Mouse (Mus musculus) heart, adult 2 months (tissue): ENCODE results near the gene Hfe. TPM values are rescaled to one million over a fixed set of nuclear protein-coding genes. Genes with fewer than 3 reads are reported as not detected.

Source experiments
- DNase-seq, 2 experiments: peaks; one replicate each; pipeline ENCODE4 v3.0.0; 2021
- H3K27ac ChIP-seq: fragments of 200-600 bp; 2 replicates; pipeline ENCODE4 v1.8.1; 2022
- H3K27me3 ChIP-seq: fragments of 200-500 bp; 2 replicates; pipeline ENCODE4 v1.6.1; 2012; ENCODE audit warnings: mild to moderate bottlenecking, low read length, inconsistent platforms, mixed read lengths; ENCODE audit not compliant: control insufficient read depth, insufficient read depth
- H3K36me3 ChIP-seq: fragments of 200-500 bp; 2 replicates; pipeline ENCODE4 v1.6.1; 2012; ENCODE audit warnings: low read length, inconsistent platforms; ENCODE audit not compliant: control insufficient read depth, insufficient read depth
- H3K4me1 ChIP-seq: fragments of 200-500 bp; 2 replicates; pipeline ENCODE4 v1.6.1; 2011; ENCODE audit warnings: low read length; ENCODE audit not compliant: control insufficient read depth, insufficient read depth
- H3K4me3 ChIP-seq: fragments of 200-600 bp; 2 replicates; pipeline ENCODE4 v1.8.1; 2022
- H3K79me2 ChIP-seq: fragments of 200-500 bp; replicated peaks from 2 replicates; pipeline ENCODE4 v1.6.1; 2012; ENCODE audit warnings: mild to moderate bottlenecking, inconsistent platforms, low read length, moderate library complexity, mixed read lengths; ENCODE audit not compliant: control insufficient read depth, insufficient read depth
- H3K9ac ChIP-seq: fragments of 200-500 bp; 2 replicates; pipeline ENCODE4 v1.6.1; 2012; ENCODE audit warnings: low read depth, mild to moderate bottlenecking, control low read depth, inconsistent platforms, low read length, mixed read lengths
- CTCF ChIP-seq: fragments of 200-600 bp; IDR thresholded peaks from 2 replicates; pipeline ENCODE4 v1.8.1; 2022; ENCODE audit warnings: antibody characterized with exemption, mild to moderate bottlenecking, moderate library complexity
- EP300 ChIP-seq: fragments of 200-500 bp; IDR thresholded peaks from 2 replicates; pipeline ENCODE4 v1.6.1; 2011; ENCODE audit warnings: low read depth, low read length, control low read depth; ENCODE audit not compliant: insufficient read depth
- POLR2A ChIP-seq: fragments of 200-500 bp; IDR thresholded peaks from 2 replicates; pipeline ENCODE4 v1.6.1; 2011; ENCODE audit warnings: mild to moderate bottlenecking, low read depth, low read length, control low read depth; ENCODE audit not compliant: insufficient read depth
- WGBS: fragments of 180-500 bp; shearing (Covaris S2); methylation state at CpG from one replicate; pipeline ENCODE4 v1.1.7; 2018; 5-methylcytosine and 5-hydroxymethylcytosine counted together
- intact Hi-C: fragments of 180-260 bp; cut with DNase I; formaldehyde crosslinking; loops from one replicate; pipeline ENCODE4 v1.15.1; 2025
- polyA plus RNA-seq: library from polyadenylated mRNA; depleted of rRNA; stranded (reverse); fragments of >200 nt; gene quantifications from 2 replicates; pipeline ENCODE4 v1.2.3, GENCODE M21; 2012
- total RNA-seq, 2 experiments: library from RNA; stranded (reverse); gene quantifications; 2 replicates each; pipeline ENCODE4 v1.2.3; 2021

The Hfe gene
- total and polyA plus RNA-seq, 3 experiments, result 16.8 to 62.8 (median 58.9) TPM

GRCm38 (mm10) chr13:23702220-23702619 lies 8.4 kb downstream of the Hfe start:
- peaks cover 2% of the 10 kb centered on the region; the same call in 1 of the 2 replicates for H3K4me1 ChIP-seq
- H3K9ac ChIP-seq, result no peak overlapping the region
- H3K36me3 ChIP-seq, result no peaks in the 10 kb centered on the region; the same call in 1 of the 2 replicates
- H3K27ac ChIP-seq, result no peak overlapping the region
- no peak for DNase-seq
- WGBS, result 74% methylated on average over 4 of the region's 4 CpGs
- H3K4me3 ChIP-seq, result no peak overlapping the region
- H3K79me2 ChIP-seq, result no peaks in the 10 kb centered on the region
- H3K27me3 ChIP-seq, result no peaks in the 10 kb centered on the region
- intact Hi-C loops, result no loop called here
- no peak for TF ChIP-seq POLR2A

GRCm38 (mm10) chr13:23700786-23701520 lies 9.7 kb downstream of the Hfe start:
- peak; percentile 67 to 76 for DNase-seq
- WGBS, result 10% methylated on average over 8 of the region's 8 CpGs
- 0 out of 2 replicates have a peak, but pooled peaks have one; percentile 52 for TF ChIP-seq EP300
- peak; percentile 96 for TF ChIP-seq CTCF
- TF ChIP-seq POLR2A, result no peak
- H3K27ac ChIP-seq, result no peak overlapping the region
- H3K79me2 ChIP-seq, result no peaks in the 10 kb centered on the region
- intact Hi-C loops, result loop anchor here (1.0 kb wide), 1 partner anchor 31 kb away; no protein-coding TSS in a partner anchor
- H3K4me3 ChIP-seq, result no peak overlapping the region
- peaks cover 2% of the 10 kb centered on the region; the same call in 1 of the 2 replicates for H3K4me1 ChIP-seq
- H3K9ac ChIP-seq, result no peak overlapping the region
- H3K36me3 ChIP-seq, result no peaks in the 10 kb centered on the region; the same call in 1 of the 2 replicates
- H3K27me3 ChIP-seq, result no peaks in the 10 kb centered on the region

- Histone ChIP-seq H3K4me1 (peaks cover 2% of the 10 kb centered on the region; the same call in 1 of the 2 replicates), H3K27ac (no peak overlapping the region), H3K4me3 (no peak overlapping the region), H3K9ac (no peak overlapping the region), H3K36me3 (no peaks in the 10 kb centered on the region), H3K79me2 (no peaks in the 10 kb centered on the region), H3K27me3 (no peaks in the 10 kb centered on the region)
- TF ChIP-seq POLR2A, result no peak
- no peak for TF ChIP-seq EP300
- peak; percentile 26 for TF ChIP-seq CTCF
- intact Hi-C loops, result loop anchor here (2.0 to 10.0 kb wide), 4 partner anchors 15 to 1985 kb away; partner anchors contain the start of genes Hist1h2ah, Hist1h2ai, Hist1h2bc and Hist1h2bk
- WGBS, result 67% methylated on average over 3 of the region's 3 CpGs
- no peak for DNase-seq
Measured at GRCm38 (mm10) chr13:23699767-23700166, 10.9 kb downstream of the Hfe start.

GRCm38 (mm10) chr13:23698996-23699395 lies 11.7 kb downstream of the Hfe start:
- Histone ChIP-seq H3K36me3 (no peaks in the 10 kb centered on the region), H3K27ac (peak overlapping the region; percentile 73), H3K9ac (no peak overlapping the region), H3K4me3 (no peak overlapping the region), H3K4me1 (peaks cover 2% of the 10 kb centered on the region; the same call in 1 of the 2 replicates), H3K79me2 (no peaks in the 10 kb centered on the region), H3K27me3 (no peaks in the 10 kb centered on the region)
- intact Hi-C loops, result loop anchor here (1.0 to 10.0 kb wide), 7 partner anchors 14 to 1984 kb away; partner anchors contain the start of genes Hist1h1e, Hist1h2ah, Hist1h2ai and Hist1h2bc
- DNase-seq, result no peak
- WGBS, result 62% methylated on average over 6 of the region's 6 CpGs
- TF ChIP-seq CTCF (no peak), EP300 (no peak), POLR2A (no peak)

DNA sequence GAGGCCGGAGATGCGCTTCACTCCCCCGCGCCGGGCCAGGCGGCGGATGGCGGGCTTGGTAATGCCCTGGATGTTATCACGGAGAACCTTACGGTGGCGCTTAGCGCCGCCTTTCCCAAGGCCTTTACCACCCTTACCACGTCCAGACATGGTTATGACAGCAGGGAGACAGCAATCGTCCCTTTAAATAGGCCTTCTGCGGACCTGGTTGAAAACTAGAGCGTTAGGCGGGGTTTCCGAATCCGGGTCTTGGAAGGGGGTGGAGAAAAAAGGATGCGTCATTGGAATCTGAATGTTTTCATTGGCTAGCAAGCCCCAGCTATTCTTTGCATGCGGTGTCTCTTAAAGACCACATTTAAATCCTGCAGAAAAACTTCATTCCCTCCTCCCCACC lies 12.4 kb downstream of the Hfe start, which contains the start of gene Hist1h4c:
Gene Hist1h4c, minus strand, starts transcription at position 155 of the 394 bp plus-strand sequence.
- no peaks in the 10 kb centered on the region for H3K36me3 ChIP-seq
- peak within 1 kb of the TSS; percentile 73 for H3K27ac ChIP-seq
- WGBS, result under 1% methylated on average over 21 of the region's 22 CpGs
- TF ChIP-seq POLR2A (peak; percentile 100), EP300 (peak; percentile 100), CTCF (no peak)
- intact Hi-C loops, result loop anchor here (1.0 to 10.0 kb wide), 7 partner anchors 13 to 1983 kb away; partner anchors contain the start of genes Hist1h1e, Hist1h2ah, Hist1h2ai and Hist1h2bc
- H3K4me1 ChIP-seq, result peaks cover 2% of the 10 kb centered on the region; the same call in 1 of the 2 replicates
- no peaks in the 10 kb centered on the region for H3K79me2 ChIP-seq
- H3K4me3 ChIP-seq, result peak within 1 kb of the TSS; percentile 46
- H3K27me3 ChIP-seq, result no peaks in the 10 kb centered on the region
- peak; percentile 98 to 99 for DNase-seq
- peak within 1 kb of the TSS; percentile 37 for H3K9ac ChIP-seq
